Mouse (Mus musculus): ENCODE measurements around the gene Rabggta. TPM values are rescaled to one million over a fixed set of nuclear protein-coding genes. Genes with fewer than 3 reads are reported as not detected.

Gene Rabggta
- polyA plus RNA-seq, 1 experiment from 2014 or later, result 41.8 TPM

GRCm38 (mm10) chr14:55727889-55728685 is 6.0 kb upstream of the Rabggta start:
- no peaks in the 10 kb centered on the region for H3K36me3 ChIP-seq
- 71% methylated on average over 8 of the region's 8 CpGs for WGBS
- ATAC-seq (replicated peaks; ENCODE audit: low FRiP score), result no peak
- H3K9me3 ChIP-seq (replicated peaks), result no peaks in the 10 kb centered on the region
- no peak overlapping the region for H3K4me3 ChIP-seq (replicated peaks)
- no peaks in the 10 kb centered on the region for H3K4me1 ChIP-seq
- no peak overlapping the region for H3K9ac ChIP-seq
- H3K4me2 ChIP-seq, result no peak overlapping the region
- H3K27ac ChIP-seq, result no peak overlapping the region
- 0 out of 2 replicates have a peak, but pooled peaks cover 7% of the 10 kb centered on the region for H3K27me3 ChIP-seq

DNA sequence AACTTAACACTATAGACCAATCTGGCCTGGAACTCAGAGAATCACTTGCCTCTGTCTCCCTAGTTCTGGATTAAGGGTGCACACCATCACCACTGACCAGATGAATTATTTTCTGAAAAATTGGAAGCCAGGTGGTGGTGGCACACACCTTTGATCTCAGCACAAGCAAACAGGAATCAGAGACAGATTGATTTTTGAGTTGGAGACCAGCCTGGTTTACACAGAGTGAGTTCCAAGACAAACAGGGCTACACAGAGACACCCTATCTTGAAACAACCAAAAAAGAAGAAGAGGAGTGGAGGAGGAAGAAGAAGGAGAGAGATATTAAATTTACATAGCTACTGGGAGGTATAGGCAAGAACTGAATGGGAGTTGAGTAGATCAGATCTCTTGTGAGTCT is 4.2 kb upstream of the Rabggta start:
- 0 out of 2 replicates have a peak, but pooled peaks cover 7% of the 10 kb centered on the region for H3K27me3 ChIP-seq
- ATAC-seq (replicated peaks; ENCODE audit: low FRiP score), result no peak
- H3K27ac ChIP-seq, result no peak overlapping the region
- H3K9me3 ChIP-seq (replicated peaks), result no peaks in the 10 kb centered on the region
- no peak overlapping the region for H3K4me2 ChIP-seq
- no peak overlapping the region for H3K4me3 ChIP-seq (replicated peaks)
- H3K36me3 ChIP-seq, result no peaks in the 10 kb centered on the region
- H3K4me1 ChIP-seq, result peaks cover 7% of the 10 kb centered on the region; the same call in 1 of the 2 replicates
- H3K9ac ChIP-seq, result no peak overlapping the region

DNA sequence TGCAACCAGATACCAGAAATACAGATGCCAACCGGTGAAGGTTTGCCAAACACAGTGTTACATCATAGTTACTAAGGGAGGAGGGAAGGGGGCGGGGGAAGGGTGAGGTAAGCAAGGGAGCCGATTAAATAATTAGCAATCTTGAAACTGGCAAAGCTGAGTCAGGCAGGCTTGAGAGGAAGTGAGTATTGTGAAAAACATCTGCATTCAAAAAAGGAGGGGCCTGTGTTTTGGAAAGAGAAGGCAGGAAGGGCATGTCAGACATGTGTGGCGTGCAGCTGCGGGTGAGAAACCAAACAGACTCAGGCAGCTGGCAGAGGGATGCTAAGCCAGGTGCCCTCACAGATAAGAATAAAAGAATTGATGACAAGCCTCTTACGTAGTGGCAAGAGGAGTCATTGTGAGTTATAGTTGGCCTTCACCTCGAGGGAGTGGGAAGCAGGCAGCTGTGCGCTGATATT is 2.4 kb upstream of the Rabggta start:
- Histone ChIP-seq H3K9ac (no peak overlapping the region), H3K9me3 (replicated peaks) (no peaks in the 10 kb centered on the region), H3K4me2 (no peak overlapping the region), H3K36me3 (peaks cover 8% of the 10 kb centered on the region; the same call in 1 of the 2 replicates), H3K4me3 (replicated peaks) (no peak overlapping the region), H3K4me1 (peaks cover 16% of the 10 kb centered on the region), H3K27me3 (0 out of 2 replicates have a peak, but pooled peaks cover 7% of the 10 kb centered on the region), H3K27ac (no peak overlapping the region)
- 52% methylated on average over 8 of the region's 8 CpGs for WGBS
- ATAC-seq (replicated peaks; ENCODE audit: low FRiP score), result no peak

DNA sequence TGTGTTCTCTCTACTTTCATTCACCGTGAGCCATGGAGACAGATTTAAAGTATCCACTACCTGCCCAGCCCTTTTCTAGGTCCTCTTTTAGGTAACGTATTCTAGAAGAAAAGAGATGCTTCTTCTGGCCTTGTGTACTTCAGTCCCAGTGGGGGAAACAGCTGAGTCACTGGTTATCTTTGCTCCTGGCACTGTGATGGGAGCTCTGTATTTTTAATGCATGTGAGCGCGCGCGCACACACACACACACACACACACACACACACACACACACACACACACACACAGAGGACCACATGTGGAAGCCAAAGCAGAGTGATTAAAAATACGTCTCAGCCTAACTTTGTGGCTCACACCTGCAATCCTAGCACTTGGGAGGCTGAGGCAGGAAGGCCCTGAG is 1.4 kb upstream of the Rabggta start:
- WGBS, result 94% methylated on average over 7 of the region's 7 CpGs
- no peak overlapping the region for H3K4me3 ChIP-seq (replicated peaks)
- no peak for ATAC-seq (replicated peaks; ENCODE audit: low FRiP score)

GRCm38 (mm10) chr14:55722438-55722945 is 429 bp upstream of the Rabggta start:
- Histone ChIP-seq H3K36me3 (peaks cover 26% of the 10 kb centered on the region), H3K27ac (peak overlapping the region; percentile 93), H3K9me3 (replicated peaks) (no peaks in the 10 kb centered on the region), H3K27me3 (0 out of 2 replicates have a peak, but pooled peaks cover 2% of the 10 kb centered on the region), H3K4me3 (replicated peaks) (peak overlapping the region; percentile 88), H3K9ac (peak overlapping the region; percentile 83), H3K4me1 (peaks cover 16% of the 10 kb centered on the region), H3K4me2 (peak overlapping the region; percentile 77)
- ATAC-seq (replicated peaks; ENCODE audit: low FRiP score), result no peak
- WGBS, result 48% methylated on average over 8 of the region's 8 CpGs

More for the DNA sequence above, 1.4 kb upstream of the Rabggta start:
- H3K4me2 ChIP-seq, result no peak overlapping the region
- no peak overlapping the region for H3K9ac ChIP-seq
- peaks cover 16% of the 10 kb centered on the region for H3K4me1 ChIP-seq
- H3K36me3 ChIP-seq, result peaks cover 17% of the 10 kb centered on the region
- no peaks in the 10 kb centered on the region for H3K9me3 ChIP-seq (replicated peaks)
- H3K27ac ChIP-seq, result no peak overlapping the region
- 0 out of 2 replicates have a peak, but pooled peaks cover 7% of the 10 kb centered on the region for H3K27me3 ChIP-seq

- H3K36me3 ChIP-seq, result peaks cover 38% of the 10 kb centered on the region
- no peaks in the 10 kb centered on the region for H3K27me3 ChIP-seq
- peaks cover 16% of the 10 kb centered on the region for H3K4me1 ChIP-seq
- no peaks in the 10 kb centered on the region for H3K9me3 ChIP-seq (replicated peaks)
- H3K27ac ChIP-seq, result peak overlapping the region; percentile 93
- H3K9ac ChIP-seq, result peak overlapping the region; percentile 83; the same call in 1 of the 2 replicates
- H3K4me3 ChIP-seq (replicated peaks), result peak overlapping the region; percentile 88
- WGBS, result 67% methylated on average over 6 of the region's 6 CpGs
- no peak for ATAC-seq (replicated peaks; ENCODE audit: low FRiP score)
- peak overlapping the region; percentile 77 for H3K4me2 ChIP-seq
Measured at GRCm38 (mm10) chr14:55721076-55721475, 987 bp downstream of the Rabggta start.

DNA sequence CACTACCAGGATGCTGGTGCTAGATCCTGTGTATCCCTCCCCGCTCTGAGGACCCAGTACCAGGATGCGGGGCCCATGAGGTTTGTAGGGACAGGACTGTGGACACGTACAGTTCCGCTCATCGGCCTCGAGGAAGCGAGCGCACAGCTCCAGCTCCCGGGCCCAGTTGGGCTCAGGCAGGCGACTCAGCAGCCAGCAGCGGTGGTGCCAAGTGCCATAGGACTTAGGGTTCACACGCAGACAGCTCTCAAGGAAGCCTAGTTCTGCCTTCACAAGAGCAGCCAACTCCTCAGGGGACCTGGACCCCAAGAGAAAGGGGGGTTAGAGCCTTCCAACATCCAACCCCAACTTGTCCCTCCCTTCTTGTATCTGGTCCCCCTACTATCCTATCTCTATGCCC is 1.4 kb downstream of the Rabggta start:
- 92% methylated on average over 12 of the region's 12 CpGs for WGBS
- no peaks in the 10 kb centered on the region for H3K27me3 ChIP-seq
- H3K4me2 ChIP-seq, result peak overlapping the region; percentile 77
- H3K27ac ChIP-seq, result peak overlapping the region; percentile 32; the same call in 1 of the 2 replicates
- no peak for ATAC-seq (replicated peaks; ENCODE audit: low FRiP score)
- H3K9me3 ChIP-seq (replicated peaks), result no peaks in the 10 kb centered on the region
- peak overlapping the region; percentile 88 for H3K4me3 ChIP-seq (replicated peaks)
- peaks cover 40% of the 10 kb centered on the region for H3K36me3 ChIP-seq
- H3K4me1 ChIP-seq, result peaks cover 16% of the 10 kb centered on the region
- 0 out of 2 replicates have a peak overlapping the region, but pooled peaks have one; percentile 83 for H3K9ac ChIP-seq

GRCm38 (mm10) chr14:55719737-55720136 is 2.3 kb downstream of the Rabggta start:
- no peak overlapping the region for H3K27ac ChIP-seq
- H3K4me1 ChIP-seq, result peaks cover 19% of the 10 kb centered on the region
- peaks cover 40% of the 10 kb centered on the region for H3K36me3 ChIP-seq
- H3K9ac ChIP-seq, result no peak overlapping the region
- no peaks in the 10 kb centered on the region for H3K9me3 ChIP-seq (replicated peaks)
- H3K4me3 ChIP-seq (replicated peaks), result no peak overlapping the region
- WGBS, result 91% methylated on average over 6 of the region's 6 CpGs
- H3K27me3 ChIP-seq, result no peaks in the 10 kb centered on the region
- H3K4me2 ChIP-seq, result no peak overlapping the region
- ATAC-seq (replicated peaks; ENCODE audit: low FRiP score), result no peak

DNA sequence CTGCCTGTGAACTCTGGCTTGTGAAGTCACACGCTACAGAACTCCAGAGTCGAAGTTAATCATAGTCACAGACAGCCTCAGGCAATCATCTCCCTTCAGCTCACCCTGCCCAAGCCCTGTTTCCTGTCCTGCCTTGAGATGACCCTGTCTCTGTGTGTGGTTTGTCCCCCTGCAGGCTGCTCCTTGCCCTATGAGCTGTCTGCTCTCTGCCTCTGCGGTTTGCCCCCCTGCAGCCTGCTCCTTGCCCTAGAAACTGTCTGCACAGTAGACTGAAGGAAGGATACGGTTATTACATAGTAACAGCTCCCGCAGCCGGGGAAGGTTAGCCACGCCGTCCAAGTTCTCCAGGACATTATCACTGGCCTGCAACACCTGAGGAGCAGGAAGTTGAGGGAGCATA is 5.2 kb downstream of the Rabggta start:
- peaks cover 15% of the 10 kb centered on the region for H3K27me3 ChIP-seq
- ATAC-seq (replicated peaks; ENCODE audit: low FRiP score), result no peak
- H3K4me3 ChIP-seq (replicated peaks), result no peak overlapping the region
- H3K9me3 ChIP-seq (replicated peaks), result no peaks in the 10 kb centered on the region
- peaks cover 29% of the 10 kb centered on the region for H3K4me1 ChIP-seq
- H3K27ac ChIP-seq, result no peak overlapping the region
- no peak overlapping the region for H3K9ac ChIP-seq
- H3K4me2 ChIP-seq, result no peak overlapping the region
- WGBS, result 78% methylated on average over 8 of the region's 8 CpGs
- H3K36me3 ChIP-seq, result peaks cover 40% of the 10 kb centered on the region

DNA sequence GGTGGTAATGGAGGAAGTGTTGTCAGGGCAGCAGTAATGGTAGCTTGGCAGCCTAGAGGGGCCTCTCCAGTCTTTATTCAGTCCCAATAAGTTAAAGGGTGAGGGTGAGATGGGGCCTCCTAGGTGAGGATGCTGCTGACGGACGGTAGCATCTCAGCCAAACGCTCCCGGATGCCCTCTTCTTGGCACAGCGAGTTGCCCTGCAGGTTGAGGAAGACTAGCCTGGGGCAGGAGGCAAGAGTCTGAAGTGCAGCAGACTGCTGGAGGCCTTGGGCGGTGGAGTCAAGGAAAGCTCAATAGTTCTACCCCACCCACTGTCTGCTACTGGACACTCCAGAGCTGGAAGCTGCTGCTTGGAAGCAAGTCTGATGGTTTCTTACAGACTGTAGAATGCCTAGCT is 5.8 kb downstream of the Rabggta start:
- Histone ChIP-seq H3K36me3 (peaks cover 40% of the 10 kb centered on the region), H3K27ac (no peak overlapping the region), H3K9ac (no peak overlapping the region), H3K4me3 (replicated peaks) (no peak overlapping the region), H3K27me3 (peaks cover 16% of the 10 kb centered on the region), H3K4me1 (peaks cover 26% of the 10 kb centered on the region), H3K4me2 (no peak overlapping the region), H3K9me3 (replicated peaks) (no peaks in the 10 kb centered on the region)
- no peak for ATAC-seq (replicated peaks; ENCODE audit: low FRiP score)
- WGBS, result 94% methylated on average over 6 of the region's 6 CpGs

DNA sequence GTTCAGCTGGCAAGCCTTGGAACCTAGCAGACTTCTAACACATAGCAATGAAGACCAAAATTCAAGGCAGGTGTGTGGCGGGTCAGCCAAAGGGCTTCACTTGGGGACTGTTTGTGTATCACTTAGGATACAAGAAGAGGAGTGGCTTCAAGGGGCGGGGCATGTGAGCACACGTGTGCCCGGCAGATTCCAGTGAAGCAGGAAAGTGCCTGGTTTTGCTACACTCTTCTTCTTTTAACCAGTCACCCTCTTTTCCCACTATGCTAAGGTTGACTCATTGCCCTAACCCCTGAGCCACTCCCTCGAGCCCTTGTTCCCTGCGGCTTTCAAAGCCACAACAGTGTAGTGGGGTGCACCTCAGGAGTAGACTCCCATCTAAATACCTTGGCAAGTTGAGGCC is 7.2 kb downstream of the Rabggta start:
- Histone ChIP-seq H3K36me3 (peaks cover 37% of the 10 kb centered on the region), H3K4me2 (no peak overlapping the region), H3K27ac (no peak overlapping the region), H3K4me3 (replicated peaks) (no peak overlapping the region), H3K9ac (no peak overlapping the region), H3K27me3 (peaks cover 16% of the 10 kb centered on the region), H3K9me3 (replicated peaks) (no peaks in the 10 kb centered on the region), H3K4me1 (peaks cover 16% of the 10 kb centered on the region)
- 41% methylated on average over 6 of the region's 6 CpGs for WGBS
- ATAC-seq (replicated peaks; ENCODE audit: low FRiP score), result no peak

DNA sequence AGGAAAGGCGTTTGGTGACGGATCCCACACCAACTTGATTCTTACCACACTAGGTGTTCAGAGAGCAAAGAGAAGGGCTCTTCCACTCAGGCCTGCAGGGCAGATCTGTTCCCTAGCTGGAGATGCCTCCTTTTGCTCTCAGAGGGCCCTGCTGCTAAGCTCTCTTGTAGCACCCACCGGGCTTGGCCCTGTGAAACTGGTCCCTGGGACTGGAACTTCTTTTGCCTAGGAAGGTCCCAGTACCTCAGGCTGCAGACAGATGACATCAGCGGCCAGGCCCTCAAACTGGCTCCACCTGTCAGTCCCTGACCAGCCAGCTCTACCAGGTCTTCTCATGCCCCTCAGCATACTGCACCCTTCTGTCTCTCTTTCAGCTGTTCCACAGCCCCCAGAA is 8.3 kb downstream of the Rabggta start, which contains the start of gene Tgm1:
Gene Tgm1, minus strand, starts transcription at position 198 of the 394 bp plus-strand sequence.
- H3K27ac ChIP-seq, result peak within 1 kb of the TSS; percentile 51; the same call in 1 of the 2 replicates
- no peaks in the 10 kb centered on the region for H3K9me3 ChIP-seq (replicated peaks)
- WGBS, result 28% methylated on average over 4 of the region's 4 CpGs
- H3K9ac ChIP-seq, result no peak within 1 kb of the TSS
- peak within 1 kb of the TSS; percentile 31 for H3K4me3 ChIP-seq (replicated peaks)
- H3K27me3 ChIP-seq, result peaks cover 16% of the 10 kb centered on the region
- H3K4me1 ChIP-seq, result peaks cover 16% of the 10 kb centered on the region
- H3K4me2 ChIP-seq, result peak within 1 kb of the TSS; percentile 58
- ATAC-seq (replicated peaks; ENCODE audit: low FRiP score), result no peak; the same call in 1 of the 2 replicates
- H3K36me3 ChIP-seq, result peaks cover 26% of the 10 kb centered on the region
